Mouse (Mus musculus): ENCODE measurements around the gene Spcs2.

- TF ChIP-seq CTCF (IDR thresholded peaks at IDR 0.05): no peak
- TF ChIP-seq EP300 (IDR thresholded peaks at IDR 0.05): no peak
These were observed at the start of gene Spcs2 for GRCm38 (mm10) chr7:99863362-99863761.
